Mouse (Mus musculus): Measurements from ENCODE around the gene Chchd6. TPM values are rescaled to one million over a fixed set of nuclear protein-coding genes. Genes with fewer than 3 reads are reported as not detected.

The Chchd6 gene
- polyA plus RNA-seq, 1 experiment, result 60.1 TPM

GRCm38 (mm10) chr6:89566740-89567139, 28.7 kb downstream of the Chchd6 start:
- Histone ChIP-seq H3K4me3 (replicated peaks; ENCODE audit: extremely low read depth, low read depth, low read length) (no peak overlapping the region), H3K4me1 (ENCODE audit: control insufficient read depth, insufficient read depth, low read length) (no peaks in the 10 kb centered on the region)
- DNase-seq, result no peak
- 89% methylated on average over 4 of the region's 4 CpGs for WGBS
- TF ChIP-seq POLR2A (IDR thresholded peaks at IDR 0.05; ENCODE audit: borderline replicate concordance, extremely low read depth, low read depth, low read length) (no peak), CTCF (IDR thresholded peaks at IDR 0.05; ENCODE audit: insufficient read depth, low read length) (no peak)

GRCm38 (mm10) chr6:89563381-89563780, 32.1 kb downstream of the Chchd6 start:
- H3K4me1 ChIP-seq (ENCODE audit: control insufficient read depth, insufficient read depth, low read length), result no peaks in the 10 kb centered on the region
- H3K4me3 ChIP-seq (replicated peaks; ENCODE audit: extremely low read depth, low read depth, low read length), result no peak overlapping the region
- no peak for DNase-seq
- TF ChIP-seq CTCF (IDR thresholded peaks at IDR 0.05; ENCODE audit: insufficient read depth, low read length) (no peak), POLR2A (IDR thresholded peaks at IDR 0.05; ENCODE audit: borderline replicate concordance, extremely low read depth, low read depth, low read length) (no peak)
- 68% methylated on average over 4 of the region's 4 CpGs for WGBS

- DNase-seq, result no peak
- no peak for TF ChIP-seq POLR2A (IDR thresholded peaks at IDR 0.05; ENCODE audit: borderline replicate concordance, extremely low read depth, low read depth, low read length)
- TF ChIP-seq CTCF (IDR thresholded peaks at IDR 0.05; ENCODE audit: insufficient read depth, low read length), result no peak
- no peak overlapping the region for H3K4me3 ChIP-seq (replicated peaks; ENCODE audit: extremely low read depth, low read depth, low read length)
- H3K4me1 ChIP-seq (ENCODE audit: control insufficient read depth, insufficient read depth, low read length), result no peaks in the 10 kb centered on the region
- 77% methylated on average over 2 of the region's 2 CpGs for WGBS
These were observed 34.6 kb downstream of the Chchd6 start for GRCm38 (mm10) chr6:89560826-89561225.

- WGBS, result 88% methylated on average over 4 of the region's 4 CpGs
- Histone ChIP-seq H3K4me3 (replicated peaks; ENCODE audit: extremely low read depth, low read depth, low read length) (no peak overlapping the region), H3K4me1 (ENCODE audit: control insufficient read depth, insufficient read depth, low read length) (0 out of 2 replicates have a peak, but pooled peaks cover 3% of the 10 kb centered on the region)
- no peak for TF ChIP-seq CTCF (IDR thresholded peaks at IDR 0.05; ENCODE audit: insufficient read depth, low read length)
- TF ChIP-seq POLR2A (IDR thresholded peaks at IDR 0.05; ENCODE audit: borderline replicate concordance, extremely low read depth, low read depth, low read length), result no peak
- no peak for DNase-seq
These were observed 37.8 kb downstream of the Chchd6 start for GRCm38 (mm10) chr6:89557654-89558053.

- DNase-seq, result no peak
- no peak overlapping the region for H3K4me3 ChIP-seq (replicated peaks; ENCODE audit: extremely low read depth, low read depth, low read length)
- WGBS, result 46% methylated on average over 7 of the region's 7 CpGs
- TF ChIP-seq POLR2A (IDR thresholded peaks at IDR 0.05; ENCODE audit: borderline replicate concordance, extremely low read depth, low read depth, low read length) (no peak), CTCF (IDR thresholded peaks at IDR 0.05; ENCODE audit: insufficient read depth, low read length) (0 out of 2 replicates have a peak, but pooled peaks have one; percentile 4)
- H3K4me1 ChIP-seq (ENCODE audit: control insufficient read depth, insufficient read depth, low read length), result 0 out of 2 replicates have a peak, but pooled peaks cover 3% of the 10 kb centered on the region
These were observed 38.9 kb downstream of the Chchd6 start for GRCm38 (mm10) chr6:89556566-89556965.

- 84% methylated on average over 1 of the region's 1 CpGs for WGBS
- TF ChIP-seq POLR2A (IDR thresholded peaks at IDR 0.05; ENCODE audit: borderline replicate concordance, extremely low read depth, low read depth, low read length) (no peak), CTCF (IDR thresholded peaks at IDR 0.05; ENCODE audit: insufficient read depth, low read length) (no peak)
- DNase-seq, result no peak
- Histone ChIP-seq H3K4me1 (ENCODE audit: control insufficient read depth, insufficient read depth, low read length) (0 out of 2 replicates have a peak, but pooled peaks cover 3% of the 10 kb centered on the region), H3K4me3 (replicated peaks; ENCODE audit: extremely low read depth, low read depth, low read length) (no peak overlapping the region)
These were observed 39.5 kb downstream of the Chchd6 start for GRCm38 (mm10) chr6:89555971-89556370.

GRCm38 (mm10) chr6:89554029-89554428, 41.4 kb downstream of the Chchd6 start:
- DNase-seq, result no peak
- no peak overlapping the region for H3K4me3 ChIP-seq (replicated peaks; ENCODE audit: extremely low read depth, low read depth, low read length)
- TF ChIP-seq POLR2A (IDR thresholded peaks at IDR 0.05; ENCODE audit: borderline replicate concordance, extremely low read depth, low read depth, low read length) (no peak), CTCF (IDR thresholded peaks at IDR 0.05; ENCODE audit: insufficient read depth, low read length) (no peak)
- WGBS, result 74% methylated on average over 5 of the region's 5 CpGs
- 0 out of 2 replicates have a peak, but pooled peaks cover 3% of the 10 kb centered on the region for H3K4me1 ChIP-seq (ENCODE audit: control insufficient read depth, insufficient read depth, low read length)

GRCm38 (mm10) chr6:89553012-89553704, 42.3 kb downstream of the Chchd6 start:
- TF ChIP-seq POLR2A (IDR thresholded peaks at IDR 0.05; ENCODE audit: borderline replicate concordance, extremely low read depth, low read depth, low read length) (no peak), CTCF (IDR thresholded peaks at IDR 0.05; ENCODE audit: insufficient read depth, low read length) (peak; percentile 94)
- 0 out of 2 replicates have a peak, but pooled peaks cover 3% of the 10 kb centered on the region for H3K4me1 ChIP-seq (ENCODE audit: control insufficient read depth, insufficient read depth, low read length)
- H3K4me3 ChIP-seq (replicated peaks; ENCODE audit: extremely low read depth, low read depth, low read length), result no peak overlapping the region
- peak; percentile 87 for DNase-seq
- WGBS, result 6% methylated on average over 4 of the region's 4 CpGs

GRCm38 (mm10) chr6:89552321-89553011, 43.0 kb downstream of the Chchd6 start:
- WGBS, result 78% methylated on average over 6 of the region's 6 CpGs
- no peak for TF ChIP-seq CTCF (IDR thresholded peaks at IDR 0.05; ENCODE audit: insufficient read depth, low read length)
- TF ChIP-seq POLR2A (IDR thresholded peaks at IDR 0.05; ENCODE audit: borderline replicate concordance, extremely low read depth, low read depth, low read length), result no peak
- Histone ChIP-seq H3K4me1 (ENCODE audit: control insufficient read depth, insufficient read depth, low read length) (0 out of 2 replicates have a peak, but pooled peaks cover 3% of the 10 kb centered on the region), H3K4me3 (replicated peaks; ENCODE audit: extremely low read depth, low read depth, low read length) (no peak overlapping the region)
- no peak for DNase-seq
